Mouse (Mus musculus): ENCODE results near the gene Ikzf2. TPM values are rescaled to one million over a fixed set of nuclear protein-coding genes. Genes with fewer than 3 reads are reported as not detected.
A peak's percentile ranks its signal among the peaks of the same experiment; 100 is the strongest.

Gene Ikzf2
- polyA plus RNA-seq, 1 experiment from 2014 or later: 4.9 TPM

GRCm38 (mm10) chr1:69685890-69686490 is 1.1 kb downstream of the Ikzf2 start:
- Histone ChIP-seq H3K9me3 (no peaks in the 10 kb centered on the region), H3K9ac (replicated peaks) (peak overlapping the region; percentile 82), H3K36me3 (no peaks in the 10 kb centered on the region), H3K4me3 (peak overlapping the region; percentile 91), H3K27ac (replicated peaks) (no peak overlapping the region), H3K27me3 (no peaks in the 10 kb centered on the region), H3K4me1 (peaks cover 25% of the 10 kb centered on the region), H3K4me2 (replicated peaks) (peak overlapping the region; percentile 80)
- no peak for ATAC-seq (replicated peaks)
- WGBS: 1% methylated on average over 15 of the region's 15 CpGs

GRCm38 (mm10) chr1:69685049-69685889 is 1.8 kb downstream of the Ikzf2 start:
- WGBS: under 1% methylated on average over 11 of the region's 11 CpGs
- ATAC-seq (replicated peaks): no peak
- peak overlapping the region; percentile 82 for H3K9ac ChIP-seq (replicated peaks)
- H3K36me3 ChIP-seq: no peaks in the 10 kb centered on the region
- peak overlapping the region; percentile 91 for H3K4me3 ChIP-seq
- no peak overlapping the region for H3K27ac ChIP-seq (replicated peaks)
- H3K4me1 ChIP-seq: peaks cover 25% of the 10 kb centered on the region
- H3K4me2 ChIP-seq (replicated peaks): peak overlapping the region; percentile 80
- no peaks in the 10 kb centered on the region for H3K27me3 ChIP-seq
- no peaks in the 10 kb centered on the region for H3K9me3 ChIP-seq

GRCm38 (mm10) chr1:69684280-69685040 is 2.6 kb downstream of the Ikzf2 start:
- H3K4me3 ChIP-seq: peak overlapping the region; percentile 91
- H3K4me1 ChIP-seq: peaks cover 25% of the 10 kb centered on the region
- ATAC-seq (replicated peaks): no peak
- H3K9me3 ChIP-seq: no peaks in the 10 kb centered on the region
- H3K27me3 ChIP-seq: no peaks in the 10 kb centered on the region
- 25% methylated on average over 13 of the region's 13 CpGs for WGBS
- no peaks in the 10 kb centered on the region for H3K36me3 ChIP-seq
- H3K27ac ChIP-seq (replicated peaks): no peak overlapping the region
- peak overlapping the region; percentile 80 for H3K4me2 ChIP-seq (replicated peaks)
- no peak overlapping the region for H3K9ac ChIP-seq (replicated peaks)

GRCm38 (mm10) chr1:69683851-69684250 is 3.2 kb downstream of the Ikzf2 start:
- Histone ChIP-seq H3K4me3 (no peak overlapping the region), H3K27me3 (no peaks in the 10 kb centered on the region), H3K4me2 (replicated peaks) (no peak overlapping the region), H3K36me3 (no peaks in the 10 kb centered on the region), H3K4me1 (peaks cover 25% of the 10 kb centered on the region), H3K9me3 (no peaks in the 10 kb centered on the region), H3K27ac (replicated peaks) (no peak overlapping the region), H3K9ac (replicated peaks) (no peak overlapping the region)
- no peak for ATAC-seq (replicated peaks)
- 65% methylated on average over 3 of the region's 3 CpGs for WGBS

GRCm38 (mm10) chr1:69683058-69683457 is 4.0 kb downstream of the Ikzf2 start:
- Histone ChIP-seq H3K9me3 (no peaks in the 10 kb centered on the region), H3K4me1 (peaks cover 23% of the 10 kb centered on the region), H3K36me3 (no peaks in the 10 kb centered on the region), H3K9ac (replicated peaks) (no peak overlapping the region), H3K4me3 (no peak overlapping the region), H3K27me3 (no peaks in the 10 kb centered on the region), H3K27ac (replicated peaks) (no peak overlapping the region), H3K4me2 (replicated peaks) (no peak overlapping the region)
- no peak for ATAC-seq (replicated peaks)
- WGBS: 85% methylated on average over 8 of the region's 8 CpGs

GRCm38 (mm10) chr1:69682261-69682660 is 4.8 kb downstream of the Ikzf2 start:
- no peak overlapping the region for H3K4me2 ChIP-seq (replicated peaks)
- no peaks in the 10 kb centered on the region for H3K27me3 ChIP-seq
- ATAC-seq (replicated peaks): no peak
- no peak overlapping the region for H3K4me3 ChIP-seq
- H3K36me3 ChIP-seq: no peaks in the 10 kb centered on the region
- H3K9ac ChIP-seq (replicated peaks): no peak overlapping the region
- no peaks in the 10 kb centered on the region for H3K9me3 ChIP-seq
- peaks cover 19% of the 10 kb centered on the region for H3K4me1 ChIP-seq
- H3K27ac ChIP-seq (replicated peaks): no peak overlapping the region
- 96% methylated on average over 3 of the region's 3 CpGs for WGBS

- Histone ChIP-seq H3K9me3 (no peaks in the 10 kb centered on the region), H3K27me3 (no peaks in the 10 kb centered on the region), H3K4me2 (replicated peaks) (no peak overlapping the region), H3K36me3 (no peaks in the 10 kb centered on the region), H3K4me3 (no peak overlapping the region), H3K4me1 (peaks cover 13% of the 10 kb centered on the region), H3K27ac (replicated peaks) (no peak overlapping the region), H3K9ac (replicated peaks) (no peak overlapping the region)
- WGBS: 68% methylated on average over 5 of the region's 5 CpGs
- no peak for ATAC-seq (replicated peaks)
These were observed 6.0 kb downstream of the Ikzf2 start for GRCm38 (mm10) chr1:69681003-69681402.

GRCm38 (mm10) chr1:69680501-69680900 is 6.5 kb downstream of the Ikzf2 start:
- H3K4me3 ChIP-seq: no peak overlapping the region
- no peak for ATAC-seq (replicated peaks)
- no peak overlapping the region for H3K4me2 ChIP-seq (replicated peaks)
- H3K27ac ChIP-seq (replicated peaks): no peak overlapping the region
- H3K4me1 ChIP-seq: peaks cover 10% of the 10 kb centered on the region
- H3K9ac ChIP-seq (replicated peaks): no peak overlapping the region
- H3K9me3 ChIP-seq: no peaks in the 10 kb centered on the region
- WGBS: 88% methylated on average over 4 of the region's 4 CpGs
- H3K27me3 ChIP-seq: no peaks in the 10 kb centered on the region
- H3K36me3 ChIP-seq: no peaks in the 10 kb centered on the region

- no peak overlapping the region for H3K9ac ChIP-seq (replicated peaks)
- ATAC-seq (replicated peaks): no peak
- no peaks in the 10 kb centered on the region for H3K27me3 ChIP-seq
- no peak overlapping the region for H3K4me3 ChIP-seq
- no peaks in the 10 kb centered on the region for H3K4me1 ChIP-seq
- no peak overlapping the region for H3K4me2 ChIP-seq (replicated peaks)
- H3K27ac ChIP-seq (replicated peaks): no peak overlapping the region
- no peaks in the 10 kb centered on the region for H3K9me3 ChIP-seq
- no peaks in the 10 kb centered on the region for H3K36me3 ChIP-seq
- WGBS: 97% methylated on average over 10 of the region's 10 CpGs
These were observed 17.1 kb downstream of the Ikzf2 start for GRCm38 (mm10) chr1:69669897-69670404.

GRCm38 (mm10) chr1:69667456-69667855 is 19.6 kb downstream of the Ikzf2 start:
- ATAC-seq (replicated peaks): no peak
- no peak overlapping the region for H3K27ac ChIP-seq (replicated peaks)
- H3K4me2 ChIP-seq (replicated peaks): no peak overlapping the region
- H3K27me3 ChIP-seq: no peaks in the 10 kb centered on the region
- no peak overlapping the region for H3K9ac ChIP-seq (replicated peaks)
- H3K36me3 ChIP-seq: no peaks in the 10 kb centered on the region
- H3K4me3 ChIP-seq: no peak overlapping the region
- H3K4me1 ChIP-seq: no peaks in the 10 kb centered on the region
- H3K9me3 ChIP-seq: no peaks in the 10 kb centered on the region
- 90% methylated on average over 5 of the region's 5 CpGs for WGBS

GRCm38 (mm10) chr1:69659779-69660178 is 27.3 kb downstream of the Ikzf2 start:
- H3K9ac ChIP-seq (replicated peaks): no peak overlapping the region
- no peak for ATAC-seq (replicated peaks)

GRCm38 (mm10) chr1:69658051-69658450 is 29.0 kb downstream of the Ikzf2 start:
- Histone ChIP-seq H3K36me3 (no peaks in the 10 kb centered on the region), H3K4me1 (no peaks in the 10 kb centered on the region), H3K4me3 (no peak overlapping the region), H3K27ac (replicated peaks) (no peak overlapping the region), H3K27me3 (no peaks in the 10 kb centered on the region), H3K9me3 (no peaks in the 10 kb centered on the region), H3K9ac (replicated peaks) (no peak overlapping the region), H3K4me2 (replicated peaks) (no peak overlapping the region)
- no peak for ATAC-seq (replicated peaks)
- 29% methylated on average over 6 of the region's 6 CpGs for WGBS

More at GRCm38 (mm10) chr1:69659779-69660178, 27.3 kb downstream of the Ikzf2 start:
- 86% methylated on average over 2 of the region's 2 CpGs for WGBS
- no peaks in the 10 kb centered on the region for H3K27me3 ChIP-seq
- no peak overlapping the region for H3K4me2 ChIP-seq (replicated peaks)
- H3K4me3 ChIP-seq: no peak overlapping the region
- H3K4me1 ChIP-seq: no peaks in the 10 kb centered on the region
- H3K9me3 ChIP-seq: no peaks in the 10 kb centered on the region
- no peaks in the 10 kb centered on the region for H3K36me3 ChIP-seq
- no peak overlapping the region for H3K27ac ChIP-seq (replicated peaks)
